Mouse (Mus musculus) bone marrow, adult 2 months (tissue): Measurements from ENCODE around the gene Apbb2. TPM values are rescaled to one million over a fixed set of nuclear protein-coding genes. Genes with fewer than 3 reads are reported as not detected.

ENCODE experiments used
- H3K27ac ChIP-seq: fragments of 200-500 bp; 2 replicates; pipeline ENCODE4 v1.5.1; 2012; ENCODE audit warnings: low read depth, mild to moderate bottlenecking, control low read depth, inconsistent platforms, low read length; ENCODE audit not compliant: control insufficient read depth, poor library complexity, insufficient read depth
- H3K4me1 ChIP-seq: fragments of 200-500 bp; 2 replicates; pipeline ENCODE4 v1.6.1; 2011; ENCODE audit warnings: low read length; ENCODE audit not compliant: control insufficient read depth, insufficient read depth
- H3K4me3 ChIP-seq: fragments of 200-500 bp; replicated peaks from 2 replicates; pipeline ENCODE3; 2011; ENCODE audit warnings: mild to moderate bottlenecking, low read depth, low read length, control low read depth; ENCODE audit not compliant: control insufficient read depth
- CTCF ChIP-seq: fragments of 200-500 bp; IDR thresholded peaks from 2 replicates; pipeline ENCODE4 v1.5.1; 2011; ENCODE audit warnings: low read length, control low read depth; ENCODE audit not compliant: control insufficient read depth, insufficient read depth
- POLR2A ChIP-seq: fragments of 200-500 bp; IDR thresholded peaks from 2 replicates; pipeline ENCODE4 v1.6.1; 2011; ENCODE audit warnings: low read depth, mild to moderate bottlenecking, control low read depth, low read length, borderline replicate concordance; ENCODE audit not compliant: control insufficient read depth
- WGBS: fragments of 180-500 bp; shearing (Covaris S2); methylation state at CpG from one replicate; pipeline ENCODE4 v1.1.7; 2018; 5-methylcytosine and 5-hydroxymethylcytosine counted together
- polyA plus RNA-seq: library from polyadenylated mRNA; stranded (reverse); fragments of >200 nt; gene quantifications from 2 replicates; pipeline ENCODE4 v1.2.4, GENCODE M21; 2011; ENCODE audit warnings: low replicate concordance; ENCODE audit not compliant: missing spikeins, insufficient read depth, insufficient read length

Gene Apbb2
- polyA plus RNA-seq, 1 experiment, result 6.6 TPM

DNA sequence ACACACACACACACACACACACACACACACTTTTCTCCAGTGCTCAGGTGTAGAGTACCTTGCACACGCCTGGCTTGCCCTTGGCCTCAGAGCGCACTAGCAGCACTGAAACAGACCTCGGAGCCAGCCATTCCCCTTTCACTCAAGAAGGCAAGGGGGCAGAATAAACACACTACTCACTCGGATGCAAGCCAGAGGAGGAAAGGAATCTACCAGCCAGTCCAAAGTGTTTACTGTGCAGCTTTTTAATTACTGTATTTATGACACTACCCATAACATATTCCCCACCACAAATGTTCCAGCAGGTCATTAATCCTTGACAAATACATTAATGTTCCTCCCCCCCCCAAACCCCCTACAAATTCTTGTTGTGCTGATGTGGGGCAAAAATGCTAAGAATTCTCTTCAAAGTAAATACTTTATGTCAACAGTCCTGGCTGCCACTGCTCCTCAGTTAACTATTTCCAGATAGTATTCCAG is 121.7 kb downstream of the Apbb2 start:
- H3K4me3 ChIP-seq, result no peak overlapping the region
- H3K4me1 ChIP-seq, result no peaks in the 10 kb centered on the region; the same call in none of the 2 replicates
- TF ChIP-seq POLR2A (no peak), CTCF (no peak)
- 71% methylated on average over 4 of the region's 4 CpGs for WGBS
- H3K27ac ChIP-seq, result no peak overlapping the region

DNA sequence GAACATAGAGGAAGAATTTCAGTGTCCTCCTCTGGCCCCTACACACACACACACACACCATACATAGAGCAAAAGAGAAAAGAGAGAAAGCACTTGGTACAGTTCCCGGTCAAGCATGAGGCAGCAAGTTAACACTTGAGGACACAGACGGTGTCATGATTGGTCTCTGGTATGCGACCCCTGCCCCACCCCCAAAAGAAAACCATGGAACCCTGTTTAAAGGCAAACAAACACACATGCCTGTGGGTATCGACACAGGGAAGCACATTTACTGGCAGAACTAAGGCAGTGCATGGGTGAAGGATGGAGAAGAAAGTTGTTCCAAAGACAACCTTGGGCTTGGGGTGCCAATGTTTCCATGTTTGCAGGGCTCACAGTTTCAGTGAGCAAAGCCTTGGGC is 123.9 kb downstream of the Apbb2 start:
- H3K4me3 ChIP-seq, result no peak overlapping the region
- WGBS, result 68% methylated on average over 4 of the region's 4 CpGs

DNA sequence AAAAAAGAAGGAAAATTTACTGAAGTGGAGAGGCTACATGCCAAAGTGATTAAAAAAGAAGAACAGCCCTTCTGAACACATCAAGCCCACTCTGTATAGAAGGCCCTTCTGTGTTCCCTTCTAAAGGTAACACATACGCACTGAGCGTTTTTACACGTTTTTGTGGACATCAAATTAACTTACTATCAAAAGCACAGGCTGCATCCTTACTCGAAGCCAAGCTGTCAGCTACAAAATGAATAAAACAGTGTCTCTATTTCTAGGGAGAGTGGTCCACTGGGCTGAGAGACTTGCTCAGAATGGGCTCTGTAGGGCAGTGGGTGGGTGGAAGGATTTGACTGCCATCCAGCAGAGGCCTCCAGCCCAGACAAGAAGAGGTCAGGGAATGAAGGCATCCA is 126.0 kb downstream of the Apbb2 start:
- TF ChIP-seq CTCF, result no peak
- TF ChIP-seq POLR2A, result no peak
- no peaks in the 10 kb centered on the region; the same call in none of the 2 replicates for H3K4me1 ChIP-seq
- no peak overlapping the region for H3K27ac ChIP-seq
- 72% methylated on average over 4 of the region's 4 CpGs for WGBS
- H3K4me3 ChIP-seq, result no peak overlapping the region

More for the DNA sequence above, 123.9 kb downstream of the Apbb2 start:
- Histone ChIP-seq H3K4me1 (no peaks in the 10 kb centered on the region; the same call in none of the 2 replicates), H3K27ac (no peak overlapping the region)
- TF ChIP-seq CTCF (no peak), POLR2A (no peak)

DNA sequence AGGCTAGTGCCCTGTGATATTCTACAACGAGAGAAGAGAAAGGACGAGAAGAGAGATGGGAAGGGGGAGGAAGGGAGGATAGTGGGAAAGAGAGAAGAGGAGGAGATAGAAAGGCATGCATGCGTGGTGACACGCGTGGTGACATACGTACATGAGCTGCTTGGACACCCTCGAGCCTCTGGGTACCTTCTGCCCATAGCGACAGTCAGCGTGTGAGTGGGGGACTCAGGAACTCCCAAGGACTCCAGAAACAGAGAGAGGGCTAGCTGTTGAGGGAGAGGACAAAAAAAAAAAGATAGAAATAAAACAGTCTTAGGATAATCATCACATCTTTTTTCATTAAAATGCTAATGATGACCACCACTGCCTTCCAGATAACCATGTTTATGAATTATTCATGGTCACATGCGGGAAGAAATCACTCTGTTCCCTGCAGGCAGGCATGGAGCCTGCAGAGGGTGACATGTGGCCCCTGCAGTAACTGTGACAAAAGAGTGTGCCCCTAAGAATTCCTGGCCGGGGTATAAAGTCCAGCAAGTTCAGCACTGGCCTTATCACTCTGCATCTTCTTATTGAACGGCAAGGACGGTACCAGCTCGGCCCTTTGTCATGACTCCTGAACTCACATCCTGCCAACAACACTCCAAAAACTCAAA is 126.5 kb downstream of the Apbb2 start:
- Histone ChIP-seq H3K4me1 (no peaks in the 10 kb centered on the region; the same call in none of the 2 replicates), H3K4me3 (no peak overlapping the region), H3K27ac (no peak overlapping the region)
- TF ChIP-seq POLR2A (no peak), CTCF (no peak)
- 84% methylated on average over 14 of the region's 14 CpGs for whole genome bisulfite sequencing

DNA sequence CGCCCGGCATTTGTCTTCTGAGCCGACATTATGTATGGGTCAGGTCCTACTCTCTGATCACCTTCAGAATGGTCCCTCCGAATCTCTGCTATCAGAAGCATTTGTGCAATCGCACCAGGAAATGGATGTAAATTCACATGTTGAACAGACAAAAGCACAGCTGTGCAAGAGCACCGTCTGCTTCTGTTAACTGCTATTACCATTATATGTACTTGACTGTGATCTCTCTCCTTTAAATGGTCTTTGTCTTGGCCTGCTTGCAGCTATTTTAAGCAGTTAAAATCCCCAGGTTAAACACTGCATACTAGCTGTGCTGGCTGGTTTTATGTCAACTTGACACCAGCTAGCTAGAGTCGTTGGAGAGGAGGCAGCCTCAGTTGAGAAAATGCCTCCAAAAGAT is 132.6 kb downstream of the Apbb2 start:
- Histone ChIP-seq H3K4me1 (no peaks in the 10 kb centered on the region), H3K4me3 (no peak overlapping the region), H3K27ac (no peak overlapping the region)
- WGBS, result 82% methylated on average over 7 of the region's 7 CpGs
- no peak for TF ChIP-seq CTCF
- no peak for TF ChIP-seq POLR2A

DNA sequence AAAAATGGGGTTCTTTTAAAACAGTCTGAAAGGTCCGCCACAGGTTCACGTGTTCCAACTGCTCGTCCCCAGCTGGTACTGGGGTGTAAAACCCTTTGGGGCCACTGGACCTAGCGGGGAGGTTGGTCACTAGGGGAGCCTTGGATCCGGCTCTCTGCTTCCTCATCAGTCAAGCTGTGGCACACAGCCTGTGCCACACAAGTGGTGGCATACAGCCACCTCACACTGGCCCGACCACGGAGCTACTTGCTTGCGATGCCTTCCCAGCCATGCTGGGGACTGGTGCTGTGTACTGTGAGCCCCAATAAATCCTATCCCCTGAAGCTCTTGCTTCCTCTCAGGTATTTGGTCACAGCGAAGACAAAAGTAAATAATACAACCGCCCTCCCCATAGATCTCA is 142.3 kb downstream of the Apbb2 start:
- Histone ChIP-seq H3K27ac (no peak overlapping the region), H3K4me3 (no peak overlapping the region), H3K4me1 (no peaks in the 10 kb centered on the region)
- TF ChIP-seq CTCF (no peak), POLR2A (no peak)
- 77% methylated on average over 10 of the region's 10 CpGs for WGBS

DNA sequence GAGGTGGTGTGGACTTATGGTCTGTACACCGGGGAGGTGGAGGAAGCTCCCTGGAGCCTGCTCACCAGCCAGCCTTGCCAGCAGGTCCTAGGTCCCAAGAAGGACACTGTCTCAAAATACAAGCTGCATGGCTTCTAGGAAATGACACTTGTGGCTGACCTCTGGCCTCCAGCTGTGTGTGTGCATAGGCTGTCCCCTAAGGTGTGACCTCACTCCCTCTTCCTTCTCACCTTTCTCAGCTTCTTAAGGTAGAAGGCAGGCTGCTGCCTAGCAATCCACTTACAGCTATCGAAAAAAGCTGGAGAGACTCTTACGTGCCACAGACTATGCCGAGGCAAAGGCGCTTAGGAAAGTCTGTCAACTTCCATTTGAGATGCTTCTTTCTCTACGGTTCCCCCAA is 142.8 kb downstream of the Apbb2 start:
- WGBS, result 85% methylated on average over 6 of the region's 6 CpGs
- TF ChIP-seq POLR2A (no peak), CTCF (no peak)
- no peak overlapping the region for H3K4me3 ChIP-seq
- no peaks in the 10 kb centered on the region for H3K4me1 ChIP-seq
- H3K27ac ChIP-seq, result no peak overlapping the region

DNA sequence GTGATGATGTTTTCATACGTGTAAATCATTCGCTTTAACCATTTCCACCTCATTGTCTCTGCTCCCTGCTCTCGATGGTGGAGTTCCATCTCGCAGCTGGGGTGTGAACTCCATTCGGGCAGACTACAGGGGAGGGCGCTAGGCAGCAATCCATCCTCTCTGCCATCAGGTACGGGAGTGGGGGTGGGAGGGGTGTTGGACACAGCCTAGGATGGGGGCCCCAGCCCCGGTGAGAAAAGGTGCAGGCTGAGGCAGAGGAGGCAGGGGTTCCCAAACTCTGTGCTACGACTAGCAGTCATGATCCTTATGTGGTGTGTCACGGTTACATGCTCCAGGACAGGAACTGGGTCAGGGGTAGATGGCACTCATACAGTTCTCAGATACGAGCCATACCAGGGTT is 144.4 kb downstream of the Apbb2 start:
- WGBS, result 78% methylated on average over 11 of the region's 11 CpGs
- no peak for TF ChIP-seq POLR2A
- TF ChIP-seq CTCF, result no peak
- H3K27ac ChIP-seq, result no peak overlapping the region
- H3K4me3 ChIP-seq, result no peak overlapping the region
- H3K4me1 ChIP-seq, result no peaks in the 10 kb centered on the region
